Mouse (Mus musculus) heart, embryonic 16.5 days (tissue): ENCODE results near the gene Wdpcp. TPM values are rescaled to one million over a fixed set of nuclear protein-coding genes. Genes with fewer than 3 reads are reported as not detected.

ENCODE experiments used
- ATAC-seq: fragments of 200-750 bp; cut with Nextera tagmentation; replicated peaks from 2 replicates; pipeline ENCODE4 v1.8.0; 2017; ENCODE audit warnings: moderate number of reproducible peaks; ENCODE audit not compliant: insufficient read depth, low FRiP score; ENCODE audit errors: extremely low read depth
- H3K27ac ChIP-seq: fragments of 300-500 bp; sonication (generic); 2 replicates; pipeline ENCODE4 v1.5.1; 2014; ENCODE audit warnings: mild to moderate bottlenecking, low read length, control low read depth, moderate library complexity
- H3K27me3 ChIP-seq: fragments of 300-500 bp; sonication (generic); 2 replicates; pipeline ENCODE4 v1.6.1; 2014; ENCODE audit warnings: low read length, mixed read lengths; ENCODE audit not compliant: control insufficient read depth, insufficient read depth
- H3K36me3 ChIP-seq: fragments of 300-500 bp; sonication (generic); 2 replicates; pipeline ENCODE4 v1.6.1; 2014; ENCODE audit not compliant: control insufficient read depth, insufficient read depth
- H3K4me1 ChIP-seq: fragments of 300-500 bp; sonication (generic); 2 replicates; pipeline ENCODE4 v1.6.1; 2014; ENCODE audit warnings: low read length, mixed read lengths; ENCODE audit not compliant: control insufficient read depth, insufficient read depth
- H3K4me2 ChIP-seq: fragments of 300-500 bp; sonication (generic); 2 replicates; pipeline ENCODE4 v1.6.1; 2014; ENCODE audit warnings: low read depth, mild to moderate bottlenecking, control low read depth, low read length
- H3K4me3 ChIP-seq: fragments of 300-500 bp; sonication (generic); 2 replicates; pipeline ENCODE4 v1.5.1; 2014; ENCODE audit warnings: mild to moderate bottlenecking, control low read depth, low read length
- H3K9ac ChIP-seq: fragments of 300-500 bp; sonication (generic); 2 replicates; pipeline ENCODE4 v1.6.1; 2014; ENCODE audit warnings: low read length, control low read depth
- H3K9me3 ChIP-seq: fragments of 300-500 bp; sonication (generic); replicated peaks from 2 replicates; pipeline ENCODE4 v1.6.1; 2016; ENCODE audit warnings: low read length; ENCODE audit not compliant: control insufficient read depth
- WGBS: fragments of 180-500 bp; shearing (Covaris S2); extraction: QIAGEN DNeasy Blood & Tissue Kit; methylation state at CpG from one replicate; pipeline ENCODE4 v1.1.7; 2014; 5-methylcytosine and 5-hydroxymethylcytosine counted together
- polyA plus RNA-seq: library from polyadenylated mRNA; unstranded; fragments of >200 nt; fragmentation: Nextera tagmentation; extraction: Ambion mirVana; gene quantifications from 2 replicates; pipeline ENCODE4 v1.2.1, GENCODE M21; 2015

Gene Wdpcp
- polyA plus RNA-seq, 1 experiment from 2014 or later = 7.4 TPM

DNA sequence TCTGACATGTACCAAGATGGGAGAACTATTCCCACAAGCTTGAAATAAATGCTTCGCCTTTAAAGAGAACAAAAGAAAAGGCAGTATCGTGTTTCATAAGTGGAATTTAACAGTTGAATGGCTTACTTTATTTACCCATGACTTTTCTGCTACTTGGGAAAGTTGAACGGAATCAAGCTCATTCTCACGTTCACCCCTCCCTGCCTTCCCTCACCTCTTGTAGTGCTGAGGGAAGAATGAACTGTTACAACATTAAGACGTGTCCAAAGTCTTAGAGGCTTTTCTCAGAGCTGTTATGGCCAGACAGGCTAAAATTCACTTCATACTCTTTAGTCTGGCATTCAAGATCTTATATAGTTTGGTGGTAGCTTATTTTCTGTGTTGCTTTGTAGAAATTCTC lies 30.5 kb downstream of the Wdpcp start:
- WGBS = 62% methylated on average over 5 of the region's 5 CpGs
- peaks cover 4% of the 10 kb centered on the region; the same call in 1 of the 2 replicates for H3K9me3 ChIP-seq

GRCm38 (mm10) chr11:21615915-21616314 lies 43.9 kb downstream of the Wdpcp start:
- H3K36me3 ChIP-seq = no peaks in the 10 kb centered on the region
- no peak for ATAC-seq
- no peak overlapping the region for H3K4me2 ChIP-seq
- no peak overlapping the region for H3K4me3 ChIP-seq
- no peaks in the 10 kb centered on the region for H3K4me1 ChIP-seq
- H3K27ac ChIP-seq = no peak overlapping the region
- no peaks in the 10 kb centered on the region for H3K9me3 ChIP-seq
- no peak overlapping the region for H3K9ac ChIP-seq
- H3K27me3 ChIP-seq = no peaks in the 10 kb centered on the region

More for the DNA sequence above, 30.5 kb downstream of the Wdpcp start:
- H3K4me3 ChIP-seq = no peak overlapping the region
- no peak overlapping the region for H3K9ac ChIP-seq
- no peaks in the 10 kb centered on the region for H3K27me3 ChIP-seq
- ATAC-seq = no peak
- H3K36me3 ChIP-seq = no peaks in the 10 kb centered on the region
- no peak overlapping the region for H3K4me2 ChIP-seq
- H3K27ac ChIP-seq = no peak overlapping the region
- no peaks in the 10 kb centered on the region for H3K4me1 ChIP-seq

- no peak overlapping the region for H3K27ac ChIP-seq
- peaks cover 12% of the 10 kb centered on the region for H3K4me1 ChIP-seq
- no peaks in the 10 kb centered on the region; the same call in 1 of the 2 replicates for H3K36me3 ChIP-seq
- WGBS = 74% methylated on average over 9 of the region's 9 CpGs
- no peaks in the 10 kb centered on the region for H3K27me3 ChIP-seq
- no peak overlapping the region for H3K9ac ChIP-seq
- no peak overlapping the region for H3K4me2 ChIP-seq
- peaks cover 2% of the 10 kb centered on the region; the same call in 1 of the 2 replicates for H3K9me3 ChIP-seq
- H3K4me3 ChIP-seq = no peak overlapping the region
- no peak for ATAC-seq
Observed at GRCm38 (mm10) chr11:21634171-21634907, 62.3 kb downstream of the Wdpcp start.

- peak overlapping the region; percentile 31 for H3K4me2 ChIP-seq
- no peak overlapping the region for H3K9ac ChIP-seq
- peak overlapping the region; percentile 51; the same call in 1 of the 2 replicates for H3K27ac ChIP-seq
- peaks cover 18% of the 10 kb centered on the region for H3K4me1 ChIP-seq
- H3K4me3 ChIP-seq = no peak overlapping the region
- 9% methylated on average over 5 of the region's 5 CpGs for WGBS
- peak; percentile 65; the same call in 1 of the 2 replicates for ATAC-seq
- no peaks in the 10 kb centered on the region for H3K36me3 ChIP-seq
- H3K27me3 ChIP-seq = no peaks in the 10 kb centered on the region
- no peaks in the 10 kb centered on the region for H3K9me3 ChIP-seq
Observed at GRCm38 (mm10) chr11:21638341-21638740, 66.3 kb downstream of the Wdpcp start.

- Histone ChIP-seq H3K9ac (no peak overlapping the region), H3K4me2 (no peak overlapping the region), H3K9me3 (no peaks in the 10 kb centered on the region), H3K4me3 (no peak overlapping the region), H3K4me1 (peaks cover 21% of the 10 kb centered on the region), H3K36me3 (no peaks in the 10 kb centered on the region), H3K27ac (no peak overlapping the region), H3K27me3 (no peaks in the 10 kb centered on the region)
- peak; percentile 61 for ATAC-seq
- WGBS = 8% methylated on average over 2 of the region's 2 CpGs
Observed at GRCm38 (mm10) chr11:21639534-21639933, 67.5 kb downstream of the Wdpcp start.

GRCm38 (mm10) chr11:21644231-21644630 lies 72.2 kb downstream of the Wdpcp start:
- Histone ChIP-seq H3K4me1 (peaks cover 8% of the 10 kb centered on the region), H3K9me3 (no peaks in the 10 kb centered on the region), H3K4me2 (no peak overlapping the region), H3K9ac (no peak overlapping the region), H3K4me3 (no peak overlapping the region), H3K27ac (no peak overlapping the region), H3K27me3 (no peaks in the 10 kb centered on the region), H3K36me3 (no peaks in the 10 kb centered on the region)
- 39% methylated on average over 4 of the region's 4 CpGs for WGBS
- ATAC-seq = no peak; the same call in 1 of the 2 replicates

DNA sequence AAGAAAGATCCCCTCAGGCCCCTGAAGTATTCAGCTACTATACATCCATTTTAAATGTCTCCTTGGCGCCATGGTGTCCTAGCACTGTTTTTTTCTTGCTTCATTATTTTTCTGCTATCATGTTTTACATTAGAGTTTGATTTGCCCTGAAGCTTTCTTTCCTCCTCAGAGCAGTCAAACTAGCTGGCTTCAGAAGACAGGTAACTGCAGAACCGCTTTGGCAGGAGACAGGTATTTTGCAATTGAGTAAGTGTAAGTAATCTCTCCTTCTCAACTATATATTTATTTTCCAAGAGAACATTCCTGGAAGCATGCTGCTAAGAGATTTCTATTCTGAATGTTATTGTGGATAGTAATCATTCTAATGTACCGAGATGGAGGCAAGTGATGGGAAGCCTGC lies 74.1 kb downstream of the Wdpcp start:
- no peaks in the 10 kb centered on the region for H3K36me3 ChIP-seq
- H3K9me3 ChIP-seq = no peaks in the 10 kb centered on the region
- no peak for ATAC-seq
- WGBS = 83% methylated on average over 3 of the region's 3 CpGs
- no peak overlapping the region for H3K4me3 ChIP-seq
- H3K27ac ChIP-seq = no peak overlapping the region
- no peak overlapping the region for H3K4me2 ChIP-seq
- no peak overlapping the region for H3K9ac ChIP-seq
- no peaks in the 10 kb centered on the region for H3K27me3 ChIP-seq
- H3K4me1 ChIP-seq = peaks cover 3% of the 10 kb centered on the region; the same call in 1 of the 2 replicates

GRCm38 (mm10) chr11:21658985-21659384 lies 87.0 kb downstream of the Wdpcp start:
- no peak overlapping the region for H3K4me2 ChIP-seq
- 64% methylated on average over 3 of the region's 3 CpGs for WGBS
- no peak overlapping the region for H3K27ac ChIP-seq
- H3K27me3 ChIP-seq = no peaks in the 10 kb centered on the region
- H3K36me3 ChIP-seq = no peaks in the 10 kb centered on the region
- H3K9ac ChIP-seq = no peak overlapping the region
- no peak for ATAC-seq
- H3K4me1 ChIP-seq = no peaks in the 10 kb centered on the region
- no peak overlapping the region for H3K4me3 ChIP-seq
- H3K9me3 ChIP-seq = no peaks in the 10 kb centered on the region

GRCm38 (mm10) chr11:21677034-21677433 lies 105.0 kb downstream of the Wdpcp start:
- Histone ChIP-seq H3K27ac (no peak overlapping the region), H3K9ac (no peak overlapping the region), H3K4me2 (no peak overlapping the region), H3K27me3 (no peaks in the 10 kb centered on the region), H3K36me3 (no peaks in the 10 kb centered on the region), H3K4me1 (no peaks in the 10 kb centered on the region), H3K9me3 (no peaks in the 10 kb centered on the region), H3K4me3 (no peak overlapping the region)
- 70% methylated on average over 2 of the region's 2 CpGs for WGBS
- no peak for ATAC-seq
